Mouse (Mus musculus) midbrain, embryonic 13.5 days (tissue): ENCODE measurements around the gene Sirt4. TPM values are rescaled to one million over a fixed set of nuclear protein-coding genes. Genes with fewer than 3 reads are reported as not detected.

Experiments
- ATAC-seq: fragments of 200-750 bp; cut with Nextera tagmentation; 2 replicates; pipeline ENCODE4 v1.8.0; 2017; ENCODE audit warnings: mild to moderate bottlenecking, moderate TSS enrichment, moderate library complexity
- H3K27ac ChIP-seq: fragments of 300-500 bp; sonication (generic); 2 replicates; pipeline ENCODE4 v1.5.1; 2015; ENCODE audit warnings: inconsistent platforms, mild to moderate bottlenecking, moderate library complexity
- H3K27me3 ChIP-seq: fragments of 300-500 bp; sonication (generic); 2 replicates; pipeline ENCODE4 v1.6.1; 2015; ENCODE audit warnings: mild to moderate bottlenecking, inconsistent platforms
- H3K36me3 ChIP-seq: fragments of 300-500 bp; sonication (generic); 2 replicates; pipeline ENCODE4 v1.6.1; 2015; ENCODE audit warnings: mild to moderate bottlenecking, inconsistent platforms
- H3K4me1 ChIP-seq: fragments of 300-500 bp; sonication (generic); replicated peaks from 2 replicates; pipeline ENCODE4 v1.6.1; 2015; ENCODE audit warnings: inconsistent platforms
- H3K4me2 ChIP-seq: fragments of 300-500 bp; sonication (generic); replicated peaks from 2 replicates; pipeline ENCODE4 v1.6.1; 2015; ENCODE audit warnings: moderate library complexity, mild to moderate bottlenecking, inconsistent platforms
- H3K4me3 ChIP-seq: fragments of 300-500 bp; sonication (generic); replicated peaks from 2 replicates; pipeline ENCODE4 v1.5.1; 2015; ENCODE audit warnings: mild to moderate bottlenecking, inconsistent platforms
- H3K9ac ChIP-seq: fragments of 300-500 bp; sonication (generic); replicated peaks from 2 replicates; pipeline ENCODE4 v1.6.1; 2015; ENCODE audit warnings: mild to moderate bottlenecking, inconsistent platforms
- H3K9me3 ChIP-seq: fragments of 300-500 bp; sonication (generic); 2 replicates; pipeline ENCODE4 v1.6.1; 2016; ENCODE audit warnings: mild to moderate bottlenecking, inconsistent platforms
- WGBS: fragments of 180-500 bp; shearing (Covaris S2); methylation state at CpG from one replicate; pipeline ENCODE4 v1.1.7; 2015; 5-methylcytosine and 5-hydroxymethylcytosine counted together
- polyA plus RNA-seq: library from polyadenylated mRNA; unstranded; fragments of >200 nt; fragmentation: Nextera tagmentation; extraction: Ambion mirVana; gene quantifications from 2 replicates; pipeline ENCODE4 v1.2.1, GENCODE M21; 2015

Gene Sirt4
- polyA plus RNA-seq, 1 experiment from 2014 or later = 28.7 TPM

- Histone ChIP-seq H3K36me3 (no peaks in the 10 kb centered on the region), H3K4me2 (no peak overlapping the region), H3K9ac (no peak overlapping the region), H3K4me3 (no peak overlapping the region), H3K4me1 (peaks cover 36% of the 10 kb centered on the region), H3K9me3 (no peaks in the 10 kb centered on the region), H3K27ac (no peak overlapping the region), H3K27me3 (no peaks in the 10 kb centered on the region)
- no peak for ATAC-seq
- WGBS = 74% methylated on average over 9 of the region's 9 CpGs
Observed at GRCm38 (mm10) chr5:115487942-115488580, 3.5 kb upstream of the Sirt4 start.

GRCm38 (mm10) chr5:115487353-115487752, 2.8 kb upstream of the Sirt4 start:
- no peak overlapping the region for H3K4me3 ChIP-seq
- H3K27ac ChIP-seq = no peak overlapping the region
- no peaks in the 10 kb centered on the region for H3K36me3 ChIP-seq
- H3K4me1 ChIP-seq = peaks cover 43% of the 10 kb centered on the region
- H3K4me2 ChIP-seq = no peak overlapping the region
- no peaks in the 10 kb centered on the region for H3K9me3 ChIP-seq
- no peak for ATAC-seq
- 87% methylated on average over 8 of the region's 8 CpGs for WGBS
- H3K9ac ChIP-seq = no peak overlapping the region
- H3K27me3 ChIP-seq = peaks cover 3% of the 10 kb centered on the region

GRCm38 (mm10) chr5:115486726-115487125, 2.2 kb upstream of the Sirt4 start:
- Histone ChIP-seq H3K4me3 (no peak overlapping the region), H3K27me3 (peaks cover 8% of the 10 kb centered on the region), H3K27ac (no peak overlapping the region), H3K9ac (no peak overlapping the region), H3K36me3 (no peaks in the 10 kb centered on the region), H3K4me2 (no peak overlapping the region), H3K4me1 (peaks cover 42% of the 10 kb centered on the region), H3K9me3 (no peaks in the 10 kb centered on the region)
- ATAC-seq = no peak
- 60% methylated on average over 4 of the region's 4 CpGs for WGBS

GRCm38 (mm10) chr5:115485489-115486205, 1.1 kb upstream of the Sirt4 start:
- WGBS = 89% methylated on average over 18 of the region's 18 CpGs
- peaks cover 16% of the 10 kb centered on the region for H3K27me3 ChIP-seq
- H3K4me1 ChIP-seq = peaks cover 31% of the 10 kb centered on the region
- no peak overlapping the region for H3K4me2 ChIP-seq
- no peak for ATAC-seq
- no peak overlapping the region for H3K9ac ChIP-seq
- no peak overlapping the region for H3K27ac ChIP-seq
- H3K36me3 ChIP-seq = no peaks in the 10 kb centered on the region
- no peak overlapping the region for H3K4me3 ChIP-seq
- H3K9me3 ChIP-seq = no peaks in the 10 kb centered on the region

GRCm38 (mm10) chr5:115484996-115485395, 471 bp upstream of the Sirt4 start:
- ATAC-seq = no peak
- Histone ChIP-seq H3K27me3 (peaks cover 23% of the 10 kb centered on the region), H3K4me2 (peak overlapping the region; percentile 69), H3K9me3 (no peaks in the 10 kb centered on the region), H3K27ac (peak overlapping the region; percentile 82; the same call in 1 of the 2 replicates), H3K9ac (peak overlapping the region; percentile 72), H3K4me3 (peak overlapping the region; percentile 46), H3K36me3 (no peaks in the 10 kb centered on the region), H3K4me1 (peaks cover 34% of the 10 kb centered on the region)
- WGBS = 70% methylated on average over 5 of the region's 5 CpGs

GRCm38 (mm10) chr5:115483385-115483784, 1.1 kb downstream of the Sirt4 start:
- H3K9ac ChIP-seq = no peak overlapping the region
- peak overlapping the region; percentile 46 for H3K4me2 ChIP-seq
- no peaks in the 10 kb centered on the region for H3K9me3 ChIP-seq
- H3K27me3 ChIP-seq = peaks cover 24% of the 10 kb centered on the region
- WGBS = 25% methylated on average over 6 of the region's 6 CpGs
- H3K27ac ChIP-seq = no peak overlapping the region
- ATAC-seq = no peak
- peak overlapping the region; percentile 29 for H3K4me3 ChIP-seq
- no peaks in the 10 kb centered on the region for H3K36me3 ChIP-seq
- H3K4me1 ChIP-seq = peaks cover 33% of the 10 kb centered on the region

GRCm38 (mm10) chr5:115482390-115483265, 1.9 kb downstream of the Sirt4 start:
- 17% methylated on average over 38 of the region's 38 CpGs for WGBS
- ATAC-seq = no peak
- H3K4me3 ChIP-seq = peak overlapping the region; percentile 29

GRCm38 (mm10) chr5:115480101-115480500, 4.4 kb downstream of the Sirt4 start:
- no peak overlapping the region for H3K9ac ChIP-seq
- peaks cover 11% of the 10 kb centered on the region; the same call in 1 of the 2 replicates for H3K36me3 ChIP-seq
- WGBS = 14% methylated on average over 27 of the region's 27 CpGs
- peak overlapping the region; percentile 39 for H3K4me2 ChIP-seq
- H3K27ac ChIP-seq = no peak overlapping the region
- no peak for ATAC-seq
- peak overlapping the region; percentile 7 for H3K4me3 ChIP-seq
- H3K9me3 ChIP-seq = no peaks in the 10 kb centered on the region
- peaks cover 24% of the 10 kb centered on the region for H3K27me3 ChIP-seq
- peaks cover 39% of the 10 kb centered on the region for H3K4me1 ChIP-seq

More at GRCm38 (mm10) chr5:115482390-115483265, 1.9 kb downstream of the Sirt4 start:
- peaks cover 5% of the 10 kb centered on the region; the same call in 1 of the 2 replicates for H3K36me3 ChIP-seq
- H3K9ac ChIP-seq = peak overlapping the region; percentile 56
- H3K4me2 ChIP-seq = peak overlapping the region; percentile 46
- peaks cover 24% of the 10 kb centered on the region for H3K27me3 ChIP-seq
- peaks cover 33% of the 10 kb centered on the region for H3K4me1 ChIP-seq
- no peak overlapping the region for H3K27ac ChIP-seq
- H3K9me3 ChIP-seq = no peaks in the 10 kb centered on the region

GRCm38 (mm10) chr5:115479561-115479960, 5.0 kb downstream of the Sirt4 start:
- no peak overlapping the region for H3K4me2 ChIP-seq
- peaks cover 24% of the 10 kb centered on the region for H3K27me3 ChIP-seq
- H3K36me3 ChIP-seq = peaks cover 11% of the 10 kb centered on the region; the same call in 1 of the 2 replicates
- H3K4me1 ChIP-seq = peaks cover 34% of the 10 kb centered on the region
- no peak overlapping the region; the same call in 1 of the 2 replicates for H3K9ac ChIP-seq
- no peaks in the 10 kb centered on the region for H3K9me3 ChIP-seq
- H3K27ac ChIP-seq = no peak overlapping the region
- no peak overlapping the region for H3K4me3 ChIP-seq
- WGBS = 34% methylated on average over 15 of the region's 15 CpGs
- no peak for ATAC-seq

GRCm38 (mm10) chr5:115476107-115476727, 8.3 kb downstream of the Sirt4 start:
- Histone ChIP-seq H3K4me1 (peaks cover 13% of the 10 kb centered on the region), H3K9me3 (no peaks in the 10 kb centered on the region), H3K36me3 (peaks cover 11% of the 10 kb centered on the region; the same call in 1 of the 2 replicates), H3K9ac (peak overlapping the region; percentile 33; the same call in 1 of the 2 replicates), H3K27ac (0 out of 2 replicates have a peak overlapping the region, but pooled peaks have one; percentile 6), H3K4me3 (peak overlapping the region; percentile 41), H3K27me3 (peaks cover 13% of the 10 kb centered on the region), H3K4me2 (peak overlapping the region; percentile 54)
- ATAC-seq = peak; percentile 68
- 36% methylated on average over 12 of the region's 12 CpGs for WGBS
